Mouse (Mus musculus): ENCODE measurements around the gene Adgre1. TPM values are rescaled to one million over a fixed set of nuclear protein-coding genes. Genes with fewer than 3 reads are reported as not detected.
A peak's percentile ranks its signal among the peaks of the same experiment; 100 is the strongest.

Adgre1 gene
- polyA plus RNA-seq, 1 experiment from 2014 or later = 0.60 TPM

- no peaks in the 10 kb centered on the region for H3K9me3 ChIP-seq
- 77% methylated on average over 2 of the region's 2 CpGs for WGBS
- no peak overlapping the region for H3K4me3 ChIP-seq
- no peak overlapping the region for H3K27ac ChIP-seq
- H3K4me1 ChIP-seq = no peaks in the 10 kb centered on the region
- no peaks in the 10 kb centered on the region for H3K27me3 ChIP-seq (ENCODE audit: insufficient read depth, poor library complexity, severe bottlenecking)
- no peaks in the 10 kb centered on the region for H3K36me3 ChIP-seq
- peak; percentile 11 for DNase-seq (ENCODE audit: low spot score)
Measured at GRCm38 (mm10) chr17:57344029-57344707, 14.3 kb upstream of the Adgre1 start.

DNA sequence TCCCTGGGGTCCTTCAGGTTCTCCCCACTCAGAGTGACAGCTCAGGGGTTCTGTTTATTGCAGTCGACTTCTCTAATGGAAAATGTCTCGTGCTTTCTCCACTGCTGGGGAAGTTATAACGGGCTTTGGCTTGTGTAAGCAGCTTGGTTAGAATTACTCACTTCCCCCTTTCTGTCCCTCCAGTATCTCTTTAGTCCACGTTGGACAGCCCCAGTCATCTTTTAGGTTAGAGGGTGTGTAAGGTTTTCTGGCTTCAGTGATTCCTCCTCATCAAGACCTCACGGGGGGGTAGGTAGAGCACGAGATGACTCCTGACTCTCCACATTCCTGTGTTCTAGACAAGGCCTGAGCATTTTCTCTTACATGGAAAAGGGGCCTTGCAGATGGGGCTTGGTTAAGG lies 11.5 kb upstream of the Adgre1 start:
- Histone ChIP-seq H3K4me1 (no peaks in the 10 kb centered on the region), H3K4me3 (no peak overlapping the region), H3K9me3 (no peaks in the 10 kb centered on the region), H3K27me3 (ENCODE audit: insufficient read depth, poor library complexity, severe bottlenecking) (no peaks in the 10 kb centered on the region), H3K36me3 (no peaks in the 10 kb centered on the region), H3K27ac (no peak overlapping the region)
- WGBS = 53% methylated on average over 6 of the region's 6 CpGs
- no peak for DNase-seq (ENCODE audit: low spot score)

DNA sequence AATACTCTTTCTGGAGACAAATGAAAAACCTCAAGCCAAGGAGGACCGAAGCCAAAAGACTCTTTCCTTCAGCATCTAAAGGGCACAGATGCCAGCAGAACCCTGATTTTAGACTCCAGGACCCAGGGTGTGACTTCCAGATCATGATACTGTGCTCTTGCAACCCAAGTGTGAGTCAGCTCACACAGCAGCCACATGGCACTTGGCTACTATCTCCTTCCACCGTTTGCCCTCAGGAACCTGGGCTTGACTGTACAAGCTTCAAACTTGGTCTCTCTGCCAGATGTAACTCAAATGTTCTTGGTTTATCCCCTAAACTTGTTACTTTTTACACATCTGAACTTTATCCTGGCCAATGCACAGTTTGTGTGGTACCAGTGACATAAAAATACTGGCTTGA lies 10.7 kb upstream of the Adgre1 start:
- no peak for DNase-seq (ENCODE audit: low spot score)
- WGBS = 69% methylated on average over 2 of the region's 2 CpGs
- Histone ChIP-seq H3K4me3 (no peak overlapping the region), H3K27ac (no peak overlapping the region), H3K27me3 (ENCODE audit: insufficient read depth, poor library complexity, severe bottlenecking) (no peaks in the 10 kb centered on the region), H3K4me1 (no peaks in the 10 kb centered on the region), H3K36me3 (no peaks in the 10 kb centered on the region), H3K9me3 (no peaks in the 10 kb centered on the region)

DNA sequence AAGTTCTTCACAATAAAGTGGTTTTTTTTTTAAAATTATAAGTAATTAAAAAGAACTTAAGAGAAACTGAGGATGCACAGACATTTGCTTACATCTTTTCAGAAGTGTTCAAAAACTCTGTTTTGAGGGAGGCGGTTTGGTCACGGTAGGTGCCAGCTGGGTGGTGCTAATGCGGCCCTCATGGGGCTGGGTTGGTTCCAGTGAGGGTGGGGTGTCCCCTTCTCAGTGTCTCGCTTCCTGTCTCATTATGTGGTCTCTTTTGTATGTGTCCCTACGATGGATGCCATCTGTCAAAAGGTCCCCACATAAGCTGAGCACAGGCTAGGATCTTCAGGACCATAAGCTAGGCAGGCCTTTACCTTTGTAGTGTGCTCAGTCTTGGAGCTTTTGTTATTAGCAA lies 9.4 kb upstream of the Adgre1 start:
- Histone ChIP-seq H3K9me3 (no peaks in the 10 kb centered on the region), H3K4me3 (no peak overlapping the region), H3K4me1 (no peaks in the 10 kb centered on the region), H3K36me3 (no peaks in the 10 kb centered on the region), H3K27ac (no peak overlapping the region), H3K27me3 (ENCODE audit: insufficient read depth, poor library complexity, severe bottlenecking) (no peaks in the 10 kb centered on the region)
- 74% methylated on average over 5 of the region's 5 CpGs for WGBS
- DNase-seq (ENCODE audit: low spot score) = no peak

DNA sequence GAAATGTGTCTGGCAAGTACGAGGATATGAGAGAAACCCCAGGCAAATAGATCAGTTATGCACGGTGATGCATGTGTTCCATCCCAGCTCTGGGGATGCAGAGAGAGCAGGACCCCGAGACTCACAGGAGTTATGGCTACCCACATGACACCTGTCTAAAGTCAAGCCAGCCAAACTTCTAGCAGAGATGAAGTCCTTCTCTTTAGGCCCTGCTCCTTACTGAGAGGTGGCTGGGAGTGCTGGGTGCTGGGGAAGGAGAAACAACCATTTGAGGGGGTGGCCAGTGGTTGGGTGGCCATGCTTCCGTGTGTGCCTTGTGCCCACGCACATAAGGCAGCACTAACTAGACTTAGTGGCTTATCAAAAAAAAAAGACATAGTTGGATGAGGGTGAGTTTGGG lies 8.3 kb upstream of the Adgre1 start:
- no peak overlapping the region for H3K27ac ChIP-seq
- WGBS = 87% methylated on average over 5 of the region's 5 CpGs
- H3K27me3 ChIP-seq (ENCODE audit: insufficient read depth, poor library complexity, severe bottlenecking) = no peaks in the 10 kb centered on the region
- no peaks in the 10 kb centered on the region for H3K4me1 ChIP-seq
- no peak overlapping the region for H3K4me3 ChIP-seq
- no peaks in the 10 kb centered on the region for H3K36me3 ChIP-seq
- no peak for DNase-seq (ENCODE audit: low spot score)
- no peaks in the 10 kb centered on the region for H3K9me3 ChIP-seq

DNA sequence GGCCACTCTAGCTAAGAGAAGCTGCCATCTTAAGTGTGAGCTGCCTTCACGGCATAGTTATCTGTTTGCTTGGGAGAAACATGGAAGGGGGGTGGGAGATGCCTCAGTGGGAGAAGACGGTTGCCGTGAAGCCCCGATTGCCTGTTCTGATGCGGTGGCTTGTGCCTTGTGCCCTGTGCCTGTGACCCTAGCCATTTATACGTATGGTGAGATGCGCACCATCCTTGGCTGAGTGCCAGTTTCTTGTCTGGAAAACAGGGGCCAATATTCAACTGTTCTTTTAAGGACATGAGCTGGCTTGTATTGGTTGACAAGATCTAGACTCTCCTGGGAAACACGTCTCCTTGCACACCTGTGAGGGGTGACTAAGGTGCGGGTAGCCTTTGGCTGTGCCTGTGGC lies 7.4 kb upstream of the Adgre1 start:
- Histone ChIP-seq H3K27ac (no peak overlapping the region), H3K27me3 (ENCODE audit: insufficient read depth, poor library complexity, severe bottlenecking) (no peaks in the 10 kb centered on the region), H3K4me3 (no peak overlapping the region), H3K36me3 (no peaks in the 10 kb centered on the region), H3K4me1 (no peaks in the 10 kb centered on the region), H3K9me3 (no peaks in the 10 kb centered on the region)
- DNase-seq (ENCODE audit: low spot score) = no peak
- WGBS = 90% methylated on average over 9 of the region's 9 CpGs

GRCm38 (mm10) chr17:57359485-57360241 lies 1.2 kb downstream of the Adgre1 start:
- 77% methylated on average over 11 of the region's 11 CpGs for whole genome bisulfite sequencing
- DNase-seq (ENCODE audit: low spot score) = no peak
- Histone ChIP-seq H3K4me1 (no peaks in the 10 kb centered on the region), H3K27me3 (ENCODE audit: insufficient read depth, poor library complexity, severe bottlenecking) (no peaks in the 10 kb centered on the region), H3K36me3 (no peaks in the 10 kb centered on the region), H3K4me3 (no peak overlapping the region), H3K27ac (no peak overlapping the region), H3K9me3 (no peaks in the 10 kb centered on the region)

Other genes with a start within 250 kb of the Adgre1 start
- gene Cd70, start 208.9 kb upstream of the Adgre1 start, polyA plus RNA-seq (2016; fragmentation: Nextera tagmentation; extraction: Ambion mirVana) = not detected in 2 replicates
- 0.27 and 0.28 TPM in 2 replicates for gene Tnfsf14, start 164.5 kb upstream of the Adgre1 start, polyA plus RNA-seq (2016; fragmentation: Nextera tagmentation; extraction: Ambion mirVana)
- gene C3, start 130.6 kb upstream of the Adgre1 start, polyA plus RNA-seq (2016; fragmentation: Nextera tagmentation; extraction: Ambion mirVana) = 0.46 and 5.3 TPM in 2 replicates
- gene Gpr108, start 110.2 kb upstream of the Adgre1 start, polyA plus RNA-seq (2016; fragmentation: Nextera tagmentation; extraction: Ambion mirVana) = 25.2 and 28.6 TPM in 2 replicates
- 44.4 and 46.8 TPM in 2 replicates for gene Trip10, start 109.2 kb upstream of the Adgre1 start, polyA plus RNA-seq (2016; fragmentation: Nextera tagmentation; extraction: Ambion mirVana)
- gene Vav1, start 79.6 kb upstream of the Adgre1 start, polyA plus RNA-seq (2016; fragmentation: Nextera tagmentation; extraction: Ambion mirVana) = 1.2 and 2.7 TPM in 2 replicates
- not detected in 2 replicates for gene Vmn2r120, start 186.8 kb downstream of the Adgre1 start, polyA plus RNA-seq (2016; fragmentation: Nextera tagmentation; extraction: Ambion mirVana)

Measured in heart, embryonic 10.5 days (tissue).